Mouse (Mus musculus) pancreas, adult 10 weeks (tissue): ENCODE measurements around the gene Eif5. TPM values are rescaled to one million over a fixed set of nuclear protein-coding genes. Genes with fewer than 3 reads are reported as not detected.

Experiments
- polyA plus RNA-seq: library from polyadenylated mRNA; stranded (reverse); fragments of 350-450 nt; fragmentation: Illumina TruSeq; extraction: RNeasy Lipid Tissue Mini Kit (QIAGEN cat#74804); gene quantifications from one replicate; pipeline ENCODE4 v1.2.3, GENCODE M21; 2015; ENCODE audit warnings: low read depth, low replicate concordance; ENCODE audit not compliant: insufficient read depth

The Eif5 gene
- 35.3 TPM for polyA plus RNA-seq

GRCm38 (mm10) chr12:111537796-111538291, at the start of gene Eif5:
TSS of gene Eif5 (plus strand) at chr12:111538016.

GRCm38 (mm10) chr12:111574074-111574886, 36.5 kb downstream of the Eif5 start, which contains the start of gene Mark3:
TSS of gene Mark3 (plus strand) at chr12:111574523.

Other genes starting within 250 kb of the Eif5 start
- gene Cdc42bpb, start 160.3 kb upstream of the Eif5 start, polyA plus RNA-seq: 30.4 TPM
- gene Lbhd2, start 131.2 kb upstream of the Eif5 start, polyA plus RNA-seq: not detected
- 1.7 TPM for gene Exoc3l4, start 121.0 kb upstream of the Eif5 start, polyA plus RNA-seq
- gene Tnfaip2, start 95.5 kb upstream of the Eif5 start, polyA plus RNA-seq: 7.6 TPM
- not detected for gene Gm266, start 52.2 kb upstream of the Eif5 start, polyA plus RNA-seq
- 17.2 TPM for gene Mark3, start 36.5 kb downstream of the Eif5 start, polyA plus RNA-seq
- gene Ckb, start 134.3 kb downstream of the Eif5 start, polyA plus RNA-seq: 18.8 TPM
- gene Trmt61a, start 140.1 kb downstream of the Eif5 start, polyA plus RNA-seq: 4.0 TPM
- 7.0 TPM for gene Bag5, start 175.2 kb downstream of the Eif5 start, polyA plus RNA-seq
- 10.9 TPM for gene Apopt1, start 175.2 kb downstream of the Eif5 start, polyA plus RNA-seq
- 62.6 TPM for gene Klc1, start 220.8 kb downstream of the Eif5 start, polyA plus RNA-seq